Mouse (Mus musculus): Measurements from ENCODE around the gene Zfp428. TPM values are rescaled to one million over a fixed set of nuclear protein-coding genes. Genes with fewer than 3 reads are reported as not detected.

Gene Zfp428
- polyA plus RNA-seq, 1 experiment from 2014 or later: 26.0 TPM

- H3K4me2 ChIP-seq: no peak overlapping the region
- peaks cover 11% of the 10 kb centered on the region for H3K36me3 ChIP-seq (ENCODE audit: control insufficient read depth, insufficient read depth, low read length)
- H3K4me1 ChIP-seq (ENCODE audit: control insufficient read depth, insufficient read depth, low read length): no peaks in the 10 kb centered on the region
- no peak for ATAC-seq (replicated peaks; ENCODE audit: insufficient number of reproducible peaks, low FRiP score, low TSS enrichment)
- no peak overlapping the region for H3K4me3 ChIP-seq (ENCODE audit: low read depth, low read length)
- WGBS (ENCODE audit: insufficient replicate concordance): 90% methylated on average over 8 of the region's 8 CpGs
- H3K27ac ChIP-seq (ENCODE audit: low read depth, low read length): no peak overlapping the region
- H3K9ac ChIP-seq (ENCODE audit: low read depth, low read length): no peak overlapping the region
- H3K9me3 ChIP-seq (replicated peaks; ENCODE audit: control insufficient read depth, low read length): no peaks in the 10 kb centered on the region
- no peaks in the 10 kb centered on the region for H3K27me3 ChIP-seq (ENCODE audit: control insufficient read depth, insufficient read depth, low read length)
Observed at GRCm38 (mm10) chr7:24563191-24563836, 56.5 kb downstream of the Zfp428 start.

- no peak for ATAC-seq (replicated peaks; ENCODE audit: insufficient number of reproducible peaks, low FRiP score, low TSS enrichment)
- Histone ChIP-seq H3K4me3 (ENCODE audit: low read depth, low read length) (no peak overlapping the region), H3K27ac (ENCODE audit: low read depth, low read length) (no peak overlapping the region), H3K9me3 (replicated peaks; ENCODE audit: control insufficient read depth, low read length) (no peaks in the 10 kb centered on the region), H3K4me1 (ENCODE audit: control insufficient read depth, insufficient read depth, low read length) (no peaks in the 10 kb centered on the region), H3K27me3 (ENCODE audit: control insufficient read depth, insufficient read depth, low read length) (no peaks in the 10 kb centered on the region), H3K36me3 (ENCODE audit: control insufficient read depth, insufficient read depth, low read length) (peaks cover 16% of the 10 kb centered on the region), H3K9ac (ENCODE audit: low read depth, low read length) (no peak overlapping the region), H3K4me2 (no peak overlapping the region)
- 87% methylated on average over 4 of the region's 4 CpGs for WGBS (ENCODE audit: insufficient replicate concordance)
Observed at GRCm38 (mm10) chr7:24563837-24564206, 57.0 kb downstream of the Zfp428 start.

- Histone ChIP-seq H3K4me1 (ENCODE audit: control insufficient read depth, insufficient read depth, low read length) (no peaks in the 10 kb centered on the region), H3K4me2 (no peak overlapping the region), H3K27ac (ENCODE audit: low read depth, low read length) (no peak overlapping the region), H3K27me3 (ENCODE audit: control insufficient read depth, insufficient read depth, low read length) (no peaks in the 10 kb centered on the region), H3K4me3 (ENCODE audit: low read depth, low read length) (no peak overlapping the region), H3K9me3 (replicated peaks; ENCODE audit: control insufficient read depth, low read length) (no peaks in the 10 kb centered on the region), H3K9ac (ENCODE audit: low read depth, low read length) (no peak overlapping the region), H3K36me3 (ENCODE audit: control insufficient read depth, insufficient read depth, low read length) (peaks cover 16% of the 10 kb centered on the region)
- WGBS (ENCODE audit: insufficient replicate concordance): 65% methylated on average over 6 of the region's 6 CpGs
- ATAC-seq (replicated peaks; ENCODE audit: insufficient number of reproducible peaks, low FRiP score, low TSS enrichment): no peak
Observed at GRCm38 (mm10) chr7:24564607-24565265, 57.9 kb downstream of the Zfp428 start.

Other genes with a start within 250 kb of the Zfp428 start
- 5.8 and 7.3 TPM in 2 replicates for gene Zfp93, start 236.6 kb upstream of the Zfp428 start, polyA plus RNA-seq (2014; fragmentation: Nextera tagmentation; extraction: Ambion mirVana)
- 16.4 and 18.1 TPM in 2 replicates for gene Zfp61, start 205.8 kb upstream of the Zfp428 start, polyA plus RNA-seq (2014; fragmentation: Nextera tagmentation; extraction: Ambion mirVana)
- 4.6 and 6.1 TPM in 2 replicates for gene Zfp94, start 190.3 kb upstream of the Zfp428 start, polyA plus RNA-seq (2014; fragmentation: Nextera tagmentation; extraction: Ambion mirVana)
- gene Tescl, start 173.1 kb upstream of the Zfp428 start, polyA plus RNA-seq (2014; fragmentation: Nextera tagmentation; extraction: Ambion mirVana): not detected in 2 replicates
- not detected in 2 replicates for gene Lypd5, start 157.8 kb upstream of the Zfp428 start, polyA plus RNA-seq (2014; fragmentation: Nextera tagmentation; extraction: Ambion mirVana)
- 9.9 and 11.2 TPM in 2 replicates for gene Kcnn4, start 136.7 kb upstream of the Zfp428 start, polyA plus RNA-seq (2014; fragmentation: Nextera tagmentation; extraction: Ambion mirVana)
- gene Smg9, start 107.4 kb upstream of the Zfp428 start, polyA plus RNA-seq (2014; fragmentation: Nextera tagmentation; extraction: Ambion mirVana): 17.5 and 21.2 TPM in 2 replicates
- gene Irgc1, start 54.7 kb upstream of the Zfp428 start, polyA plus RNA-seq (2014; fragmentation: Nextera tagmentation; extraction: Ambion mirVana): not detected in 2 replicates
- gene Plaur, start 44.5 kb upstream of the Zfp428 start, polyA plus RNA-seq (2014; fragmentation: Nextera tagmentation; extraction: Ambion mirVana): 5.6 and 6.9 TPM in 2 replicates
- 0.20 and 0.23 TPM in 2 replicates for gene Cadm4, start 25.0 kb upstream of the Zfp428 start, polyA plus RNA-seq (2014; fragmentation: Nextera tagmentation; extraction: Ambion mirVana)
- 0.25 and 0.57 TPM in 2 replicates for gene AC161166.1, start 5.4 kb downstream of the Zfp428 start, polyA plus RNA-seq (2014; fragmentation: Nextera tagmentation; extraction: Ambion mirVana)
- 4.1 and 6.1 TPM in 2 replicates for gene Irgq, start 23.7 kb downstream of the Zfp428 start, polyA plus RNA-seq (2014; fragmentation: Nextera tagmentation; extraction: Ambion mirVana)
- gene Pinlyp, start 39.1 kb downstream of the Zfp428 start, polyA plus RNA-seq (2014; fragmentation: Nextera tagmentation; extraction: Ambion mirVana): not detected in 2 replicates
- gene Xrcc1, start 39.3 kb downstream of the Zfp428 start, polyA plus RNA-seq (2014; fragmentation: Nextera tagmentation; extraction: Ambion mirVana): 69.8 and 76.6 TPM in 2 replicates
- gene Ethe1, start 80.5 kb downstream of the Zfp428 start, polyA plus RNA-seq (2014; fragmentation: Nextera tagmentation; extraction: Ambion mirVana): 23.4 and 23.9 TPM in 2 replicates
- 0.42 and 0.44 TPM in 2 replicates for gene Zfp575, start 80.6 kb downstream of the Zfp428 start, polyA plus RNA-seq (2014; fragmentation: Nextera tagmentation; extraction: Ambion mirVana)
- gene Phldb3, start 103.8 kb downstream of the Zfp428 start, polyA plus RNA-seq (2014; fragmentation: Nextera tagmentation; extraction: Ambion mirVana): 0.06 TPM in 1 of 2 replicates, not detected in the other
- gene Lypd3, start 129.5 kb downstream of the Zfp428 start, polyA plus RNA-seq (2014; fragmentation: Nextera tagmentation; extraction: Ambion mirVana): 0.09 TPM in 1 of 2 replicates, not detected in the other
- gene Tex101, start 169.7 kb downstream of the Zfp428 start, polyA plus RNA-seq (2014; fragmentation: Nextera tagmentation; extraction: Ambion mirVana): not detected in 2 replicates
- not detected in 2 replicates for gene BC049730, start 202.2 kb downstream of the Zfp428 start, polyA plus RNA-seq (2014; fragmentation: Nextera tagmentation; extraction: Ambion mirVana)
- not detected in 2 replicates for gene Gm4763, start 219.9 kb downstream of the Zfp428 start, polyA plus RNA-seq (2014; fragmentation: Nextera tagmentation; extraction: Ambion mirVana)

Data from heart, embryonic 11.5 days (tissue).